9 mouse cellular contexts compared by ENCODE assay signal in genomic region chr8:84834866-84835855, GRCm38 (mm10). TPM values are rescaled to one million over a fixed set of nuclear protein-coding genes. Genes with fewer than 3 reads are reported as not detected.
A peak's percentile ranks its signal among the peaks of the same experiment; 100 is the strongest.
DNase-seq lines count a peak whose midpoint lies in the region; ATAC-seq and TF ChIP-seq lines count a peak whose summit lies in the region.
"Had no signal": no experiment of that assay in that cellular context is flagged by ENCODE, and none has a peak within 500 bp of the region (broad histone marks: within the 10 kb centered on the region; RNA-seq: fewer than 3 reads in every experiment).

No protein-coding gene starts in this region.

- WGBS in heart, embryonic 16.5 days, result 42% methylated on average over 10 of the region's 10 CpGs
- WGBS in midbrain, embryonic 14.5 days, result 80% methylated on average over 10 of the region's 10 CpGs
- 88% methylated on average over 10 of the region's 10 CpGs for WGBS in thymus, adult 2 months

- H3K36me3 ChIP-seq in heart, embryonic 16.5 days (ENCODE audit: control insufficient read depth, insufficient read depth), result peaks cover 39% of the 10 kb centered on the region
- H3K36me3 ChIP-seq in midbrain, embryonic 14.5 days (ENCODE audit: control insufficient read depth, insufficient read depth, low read length), result peaks cover 51% of the 10 kb centered on the region
- peaks cover 39% of the 10 kb centered on the region for H3K36me3 ChIP-seq in thymus, adult 2 months (ENCODE audit: control insufficient read depth, insufficient read depth, low read length)

- H3K27ac ChIP-seq in heart, embryonic 16.5 days (ENCODE audit: low read length), result peak overlapping the region; percentile 49; the same call in 1 of the 2 replicates
- peak overlapping the region; percentile 41 for H3K27ac ChIP-seq in midbrain, embryonic 14.5 days (replicated peaks; ENCODE audit: low read depth, low read length)
- H3K27ac ChIP-seq in thymus, adult 2 months (ENCODE audit: control insufficient read depth, insufficient read depth, low read length), result no peak overlapping the region
- H3K27ac ChIP-seq: neural tube, embryonic 12.5 days had no signal

- DNase-seq in heart, adult 9 months (ENCODE audit: low spot score in 2 of 2), result no peak
- peak; percentile 79 for DNase-seq in MN1 (ENCODE audit: low spot score)
- DNase-seq in cerebellum, postnatal 14 days, result peak; percentile 94 to 97
- peak; percentile 84 for DNase-seq in layer of hippocampus, adult 11-12 months (ENCODE audit: low spot score)
- DNase-seq in midbrain, embryonic 14.5 days, result peak; percentile 58
- DNase-seq in thymus, adult 2 months, result no peak
- no peak for DNase-seq in urinary bladder, postnatal 36 days (ENCODE audit: low spot score in 2 of 2)

- no peak for TF ChIP-seq POLR2A in thymus, adult 2 months (IDR thresholded peaks at IDR 0.05; ENCODE audit: control insufficient read depth, extremely low read depth, insufficient read depth, low read length, poor library complexity)

- no peak for TF ChIP-seq CTCF in thymus, adult 2 months (IDR thresholded peaks at IDR 0.05; ENCODE audit: borderline replicate concordance, control insufficient read depth, extremely low read depth, insufficient read depth, low read length, poor library complexity)

- H3K27me3 ChIP-seq in heart, embryonic 16.5 days (ENCODE audit: control insufficient read depth, insufficient read depth, low read length), result no peaks in the 10 kb centered on the region
- no peaks in the 10 kb centered on the region for H3K27me3 ChIP-seq in midbrain, embryonic 14.5 days (ENCODE audit: control insufficient read depth, insufficient read depth, low read length)
- no peaks in the 10 kb centered on the region for H3K27me3 ChIP-seq in thymus, adult 2 months (ENCODE audit: control insufficient read depth, insufficient read depth, low read length)
- H3K27me3 ChIP-seq: neural tube, embryonic 12.5 days had no signal

- H3K4me1 ChIP-seq in heart, embryonic 16.5 days (ENCODE audit: control insufficient read depth, insufficient read depth, low read length), result peaks cover 23% of the 10 kb centered on the region
- H3K4me1 ChIP-seq in midbrain, embryonic 14.5 days (ENCODE audit: control insufficient read depth, insufficient read depth, low read length), result peaks cover 14% of the 10 kb centered on the region; the same call in 1 of the 2 replicates
- peaks cover 5% of the 10 kb centered on the region for H3K4me1 ChIP-seq in thymus, adult 2 months (replicated peaks; ENCODE audit: control insufficient read depth, insufficient read depth, low read length)

- ATAC-seq in heart, embryonic 16.5 days (replicated peaks; ENCODE audit: extremely low read depth, insufficient read depth, low FRiP score), result peak; percentile 31; the same call in 1 of the 2 replicates
- ATAC-seq in midbrain, embryonic 14.5 days (ENCODE audit: low FRiP score, low TSS enrichment), result peak; percentile 19; the same call in 1 of the 2 replicates

- H3K9ac ChIP-seq in heart, embryonic 16.5 days (ENCODE audit: low read length), result no peak overlapping the region
- H3K9ac ChIP-seq in midbrain, embryonic 14.5 days (replicated peaks; ENCODE audit: low read length), result no peak overlapping the region
- H3K9ac ChIP-seq: neural tube, embryonic 12.5 days had no signal

- no peaks in the 10 kb centered on the region for H3K9me3 ChIP-seq in heart, embryonic 16.5 days (replicated peaks; ENCODE audit: control insufficient read depth, low read length)
- no peaks in the 10 kb centered on the region for H3K9me3 ChIP-seq in midbrain, embryonic 14.5 days (ENCODE audit: control insufficient read depth, low read length)
- H3K9me3 ChIP-seq: neural tube, embryonic 12.5 days had no signal

- H3K4me3 ChIP-seq in heart, embryonic 16.5 days (ENCODE audit: low read length), result no peak overlapping the region
- H3K4me3 ChIP-seq in midbrain, embryonic 14.5 days (replicated peaks; ENCODE audit: low read depth, low read length), result no peak overlapping the region
- no peak overlapping the region for H3K4me3 ChIP-seq in thymus, adult 2 months (ENCODE audit: control insufficient read depth, insufficient read depth, low read length)
- H3K4me3 ChIP-seq: neural tube, embryonic 12.5 days had no signal

- no peak overlapping the region for H3K4me2 ChIP-seq in heart, embryonic 16.5 days (ENCODE audit: low read depth, low read length)
- H3K4me2 ChIP-seq in midbrain, embryonic 14.5 days (ENCODE audit: low read length), result no peak overlapping the region
- H3K4me2 ChIP-seq: neural tube, embryonic 12.5 days had no signal

RNA-seq across cellular contexts. Expression of gene Gadd45gip1, which starts 3.8 kb away (rescaled TPM):
- 47.7 and 48.3 TPM in 2 replicates for polyA plus RNA-seq in heart, embryonic 16.5 days (2015; fragmentation: Nextera tagmentation; extraction: Ambion mirVana)
- 32.7 and 35.8 TPM in 2 replicates for polyA plus RNA-seq in midbrain, embryonic 14.5 days (2014; fragmentation: Nextera tagmentation; extraction: Ambion mirVana)
- 52.9 and 60.6 TPM in 2 replicates for polyA plus RNA-seq in thymus, adult 2 months (2012; rRNA removed)

RNA-seq across cellular contexts. Expression of gene Rad23a, which starts 5.3 kb away (rescaled TPM):
- polyA plus RNA-seq in heart, embryonic 16.5 days (2015; fragmentation: Nextera tagmentation; extraction: Ambion mirVana), result 128 and 131 TPM in 2 replicates
- 83.4 and 84.3 TPM in 2 replicates for polyA plus RNA-seq in midbrain, embryonic 14.5 days (2014; fragmentation: Nextera tagmentation; extraction: Ambion mirVana)
- polyA plus RNA-seq in thymus, adult 2 months (2012; rRNA removed), result 109 and 117 TPM in 2 replicates

RNA-seq across cellular contexts. Expression of gene Calr, which starts 11.6 kb away (rescaled TPM):
- 630 and 641 TPM in 2 replicates for polyA plus RNA-seq in heart, embryonic 16.5 days (2015; fragmentation: Nextera tagmentation; extraction: Ambion mirVana)
- 434 and 525 TPM in 2 replicates for polyA plus RNA-seq in midbrain, embryonic 14.5 days (2014; fragmentation: Nextera tagmentation; extraction: Ambion mirVana)
- polyA plus RNA-seq in thymus, adult 2 months (2012; rRNA removed), result 182 and 186 TPM in 2 replicates

RNA-seq across cellular contexts. Expression of gene Dand5, which starts 12.5 kb away (rescaled TPM):
- polyA plus RNA-seq in heart, embryonic 16.5 days (2015; fragmentation: Nextera tagmentation; extraction: Ambion mirVana), result 6.6 and 6.8 TPM in 2 replicates
- polyA plus RNA-seq in midbrain, embryonic 14.5 days (2014; fragmentation: Nextera tagmentation; extraction: Ambion mirVana), result 9.9 and 12.7 TPM in 2 replicates
- 2.2 TPM in 2 replicates for polyA plus RNA-seq in thymus, adult 2 months (2012; rRNA removed)

RNA-seq across cellular contexts. Expression of gene Farsa, which starts 21.6 kb away (rescaled TPM):
- polyA plus RNA-seq in heart, embryonic 16.5 days (2015; fragmentation: Nextera tagmentation; extraction: Ambion mirVana), result 63.2 and 64.4 TPM in 2 replicates
- 95.6 and 111 TPM in 2 replicates for polyA plus RNA-seq in midbrain, embryonic 14.5 days (2014; fragmentation: Nextera tagmentation; extraction: Ambion mirVana)
- 93.5 and 103 TPM in 2 replicates for polyA plus RNA-seq in thymus, adult 2 months (2012; rRNA removed)

Comparison
In these comparisons a context has a peak if more than half of its experiments do, and no peak if none do; other contexts are left out.
1. DNase-seq: peak in MN1 (single experiment), cerebellum, postnatal 14 days (2 of 2), layer of hippocampus, adult 11-12 months (single experiment) and midbrain, embryonic 14.5 days (single experiment); none in heart, adult 9 months (0 of 2), thymus, adult 2 months (single experiment) and urinary bladder, postnatal 36 days (0 of 2).